Mouse (Mus musculus) midbrain, embryonic 15.5 days (tissue): ENCODE results near the gene Hist1h2an. TPM values are rescaled to one million over a fixed set of nuclear protein-coding genes. Genes with fewer than 3 reads are reported as not detected.
A peak's percentile ranks its signal among the peaks of the same experiment; 100 is the strongest.
"Not testable (repeated sequence)": the region's sequence is repeated elsewhere in the genome, so short reads cannot be mapped to it uniquely, and the experiment has no call there.

Experiments used
- ATAC-seq: fragments of 200-750 bp; cut with Nextera tagmentation; replicated peaks from 2 replicates; pipeline ENCODE4 v1.8.0; 2017; ENCODE audit warnings: moderate TSS enrichment
- H3K27ac ChIP-seq: fragments of 300-500 bp; sonication (generic); 2 replicates; pipeline ENCODE4 v1.5.1; 2015; ENCODE audit warnings: mild to moderate bottlenecking, inconsistent platforms
- H3K27me3 ChIP-seq: fragments of 300-500 bp; sonication (generic); replicated peaks from 2 replicates; pipeline ENCODE4 v1.6.1; 2015; ENCODE audit warnings: inconsistent platforms
- H3K36me3 ChIP-seq: fragments of 300-500 bp; sonication (generic); replicated peaks from 2 replicates; pipeline ENCODE4 v1.6.1; 2015; ENCODE audit warnings: inconsistent platforms
- H3K4me1 ChIP-seq: fragments of 300-500 bp; sonication (generic); 2 replicates; pipeline ENCODE4 v1.6.1; 2015; ENCODE audit warnings: inconsistent platforms
- H3K4me2 ChIP-seq: fragments of 300-500 bp; sonication (generic); 2 replicates; pipeline ENCODE4 v1.6.1; 2015; ENCODE audit warnings: inconsistent platforms, mild to moderate bottlenecking, moderate library complexity
- H3K4me3 ChIP-seq: fragments of 300-500 bp; sonication (generic); 2 replicates; pipeline ENCODE4 v1.5.1; 2015; ENCODE audit warnings: mild to moderate bottlenecking, inconsistent platforms
- H3K9ac ChIP-seq: fragments of 300-500 bp; sonication (generic); 2 replicates; pipeline ENCODE4 v1.6.1; 2015; ENCODE audit warnings: mild to moderate bottlenecking, inconsistent platforms
- H3K9me3 ChIP-seq: fragments of 300-500 bp; sonication (generic); 2 replicates; pipeline ENCODE4 v1.6.1; 2016; ENCODE audit warnings: inconsistent platforms
- WGBS: fragments of 180-500 bp; shearing (Covaris S2); methylation state at CpG from one replicate; pipeline ENCODE4 v1.1.7; 2015; ENCODE audit warnings: mixed read lengths; 5-methylcytosine and 5-hydroxymethylcytosine counted together
- polyA plus RNA-seq: library from polyadenylated mRNA; unstranded; fragments of >200 nt; fragmentation: Nextera tagmentation; extraction: Ambion mirVana; gene quantifications from 2 replicates; pipeline ENCODE4 v1.2.1, GENCODE M21; 2015

Gene Hist1h2an
- 3.8 TPM in 1 of 2 replicates, not detected in the other for polyA plus RNA-seq

GRCm38 (mm10) chr13:21786899-21787629 lies at the start of gene Hist1h2an, which contains the start of gene Hist1h2bp:
Gene Hist1h2an (minus strand): TSS chr13:21787218.
Gene Hist1h2bp (plus strand): TSS chr13:21787461.
- H3K27me3 ChIP-seq, H3K36me3 ChIP-seq, H3K9me3 ChIP-seq: not testable (repeated sequence)
- H3K9ac ChIP-seq = peak within 1 kb of the TSS; percentile 22; the same call in 1 of the 2 replicates
- H3K4me3 ChIP-seq = peak within 1 kb of the TSS; percentile 41
- H3K4me2 ChIP-seq = peak within 1 kb of the TSS; percentile 69
- under 1% methylated on average over 41 of the region's 63 CpGs for WGBS
- ATAC-seq = peak; percentile 95
- H3K27ac ChIP-seq = peak within 1 kb of the TSS; percentile 79
- H3K4me1 ChIP-seq = peaks cover 29% of the 10 kb centered on the region

GRCm38 (mm10) chr13:21833461-21833860 lies 46.4 kb upstream of the Hist1h2an start, which contains the start of the genes Hist1h2ap and Hist1h2br:
Gene Hist1h2ap (minus strand): TSS chr13:21833507.
Gene Hist1h2br (plus strand): TSS chr13:21833743.
- WGBS = no CpG with 5 or more reads among the region's 24 CpGs
- not testable (repeated sequence) for H3K27me3 ChIP-seq, H3K4me3 ChIP-seq, H3K4me1 ChIP-seq, H3K9ac ChIP-seq, H3K9me3 ChIP-seq, H3K4me2 ChIP-seq, H3K27ac ChIP-seq, H3K36me3 ChIP-seq
- ATAC-seq = peak; percentile 97

GRCm38 (mm10) chr13:21831418-21832394 lies 44.7 kb upstream of the Hist1h2an start, which contains the start of gene Hist1h4n:
Gene Hist1h4n (minus strand): TSS chr13:21832196.
- Histone ChIP-seq H3K27ac (peak within 1 kb of the TSS; percentile 67), H3K4me2 (peak within 1 kb of the TSS; percentile 43), H3K4me3 (peak within 1 kb of the TSS; percentile 25)
- not testable (repeated sequence) for H3K36me3 ChIP-seq, H3K9me3 ChIP-seq, H3K9ac ChIP-seq, H3K27me3 ChIP-seq, H3K4me1 ChIP-seq
- peak; percentile 86 for ATAC-seq
- WGBS = 0% methylated on average over 31 of the region's 58 CpGs

GRCm38 (mm10) chr13:21830344-21830743 lies 43.3 kb upstream of the Hist1h2an start:
- Histone ChIP-seq H3K27me3 (no peaks in the 10 kb centered on the region), H3K9ac (no peak overlapping the region), H3K36me3 (no peaks in the 10 kb centered on the region), H3K27ac (no peak overlapping the region), H3K4me2 (no peak overlapping the region), H3K4me1 (no peaks in the 10 kb centered on the region), H3K9me3 (no peaks in the 10 kb centered on the region), H3K4me3 (no peak overlapping the region)
- ATAC-seq = no peak
- WGBS = 83% methylated on average over 10 of the region's 10 CpGs

- Histone ChIP-seq H3K27me3 (no peaks in the 10 kb centered on the region), H3K27ac (no peak overlapping the region), H3K4me2 (no peak overlapping the region), H3K36me3 (no peaks in the 10 kb centered on the region), H3K9ac (no peak overlapping the region), H3K9me3 (no peaks in the 10 kb centered on the region), H3K4me1 (no peaks in the 10 kb centered on the region), H3K4me3 (no peak overlapping the region)
- WGBS = 86% methylated on average over 3 of the region's 3 CpGs
- ATAC-seq = no peak
Measured at GRCm38 (mm10) chr13:21828511-21828910, 41.5 kb upstream of the Hist1h2an start.

- H3K4me2 ChIP-seq, H3K9me3 ChIP-seq, H3K36me3 ChIP-seq, H3K4me3 ChIP-seq, H3K27me3 ChIP-seq, H3K27ac ChIP-seq, H3K4me1 ChIP-seq, ATAC-seq, H3K9ac ChIP-seq: not testable (repeated sequence)
- WGBS = 61% methylated on average over 7 of the region's 16 CpGs
Measured at GRCm38 (mm10) chr13:21820082-21820890, 33.3 kb upstream of the Hist1h2an start.

- not testable (repeated sequence) for H3K9me3 ChIP-seq
- 0% methylated on average over 14 of the region's 14 CpGs for WGBS
Measured at GRCm38 (mm10) chr13:21812092-21812491, 25.1 kb upstream of the Hist1h2an start.

GRCm38 (mm10) chr13:21811539-21811938 lies 24.5 kb upstream of the Hist1h2an start, which contains the start of gene Hist1h4m:
Gene Hist1h4m (plus strand): TSS chr13:21811746.
- not testable (repeated sequence) for H3K9ac ChIP-seq, H3K4me1 ChIP-seq, H3K36me3 ChIP-seq, H3K9me3 ChIP-seq, H3K27ac ChIP-seq, H3K27me3 ChIP-seq
- ATAC-seq = peak; percentile 65
- WGBS = no CpG with 5 or more reads among the region's 24 CpGs
- Histone ChIP-seq H3K4me2 (peak within 1 kb of the TSS; percentile 44), H3K4me3 (peak within 1 kb of the TSS; percentile 15; the same call in 1 of the 2 replicates)

More at GRCm38 (mm10) chr13:21812092-21812491, 25.1 kb upstream of the Hist1h2an start:
- peak; percentile 38; the same call in 1 of the 2 replicates for ATAC-seq
- H3K27me3 ChIP-seq, H3K36me3 ChIP-seq, H3K4me1 ChIP-seq, H3K27ac ChIP-seq, H3K9ac ChIP-seq: not testable (repeated sequence)
- Histone ChIP-seq H3K4me3 (peak overlapping the region; percentile 15; the same call in 1 of the 2 replicates), H3K4me2 (peak overlapping the region; percentile 44)

GRCm38 (mm10) chr13:21811074-21811473 lies 24.1 kb upstream of the Hist1h2an start:
- peak; percentile 37 for ATAC-seq
- H3K4me1 ChIP-seq, H3K4me3 ChIP-seq, H3K9ac ChIP-seq, H3K27me3 ChIP-seq, H3K9me3 ChIP-seq, H3K4me2 ChIP-seq, H3K27ac ChIP-seq, H3K36me3 ChIP-seq: not testable (repeated sequence)
- no CpG with 5 or more reads among the region's 8 CpGs for WGBS

- H3K4me1 ChIP-seq, H3K27ac ChIP-seq, H3K27me3 ChIP-seq, H3K4me3 ChIP-seq, H3K4me2 ChIP-seq, H3K36me3 ChIP-seq, H3K9ac ChIP-seq, H3K9me3 ChIP-seq: not testable (repeated sequence)
- peak; percentile 98 for ATAC-seq
- no CpG with 5 or more reads among the region's 23 CpGs for WGBS
Measured at GRCm38 (mm10) chr13:21810073-21810472, 23.1 kb upstream of the Hist1h2an start, which contains the start of the genes Hist1h2bq and Hist1h2ao. Gene Hist1h2bq (minus strand): TSS chr13:21810197. Gene Hist1h2ao (plus strand): TSS chr13:21810465.

- not testable (repeated sequence) for H3K27me3 ChIP-seq, H3K4me2 ChIP-seq, H3K4me1 ChIP-seq, H3K9me3 ChIP-seq, H3K9ac ChIP-seq, H3K4me3 ChIP-seq, H3K27ac ChIP-seq, H3K36me3 ChIP-seq
- WGBS = no CpG with 5 or more reads among the region's 4 CpGs
- peak; percentile 79 for ATAC-seq
Measured at GRCm38 (mm10) chr13:21803058-21803457, 16.0 kb upstream of the Hist1h2an start.
